ENCODE assay signal across 8 mouse cellular contexts in genomic region chr9:106198962-106199458, GRCm38 (mm10). TPM values are rescaled to one million over a fixed set of nuclear protein-coding genes. Genes with fewer than 3 reads are reported as not detected.
DNase-seq lines count a peak whose midpoint lies in the region; ATAC-seq and TF ChIP-seq lines count a peak whose summit lies in the region.

No protein-coding gene starts in this region.

- H3K36me3 ChIP-seq in CH12.LX (replicated peaks in 1 of 2; ENCODE audit: control insufficient read depth in 1 of 2, insufficient read depth in 1 of 2, low read length in 1 of 2), result peaks cover 26 to 37% of the 10 kb centered on the region in 2 experiments
- H3K36me3 ChIP-seq in embryonic facial prominence, embryonic 14.5 days (ENCODE audit: control insufficient read depth, insufficient read depth, low read length), result peaks cover 21% of the 10 kb centered on the region
- H3K36me3 ChIP-seq in heart, embryonic 13.5 days, result peaks cover 32% of the 10 kb centered on the region
- peaks cover 2% of the 10 kb centered on the region; the same call in 1 of the 2 replicates for H3K36me3 ChIP-seq in kidney, postnatal 0 days (ENCODE audit: insufficient read depth, low read length)

- peak; percentile 86 for TF ChIP-seq POLR2A in CH12.LX (IDR thresholded peaks at IDR 0.05; ENCODE audit: low read depth, low read length)

- peak overlapping the region; percentile 71 to 86 (median 72) for H3K4me3 ChIP-seq in CH12.LX (replicated peaks in 1 of 3; ENCODE audit: low read depth in 2 of 3, low read length in 2 of 3, poor library complexity in 1 of 3)
- peak overlapping the region; percentile 66 for H3K4me3 ChIP-seq in embryonic facial prominence, embryonic 14.5 days (ENCODE audit: low read depth, low read length)
- peak overlapping the region; percentile 74 for H3K4me3 ChIP-seq in heart, embryonic 13.5 days
- H3K4me3 ChIP-seq in kidney, postnatal 0 days (replicated peaks; ENCODE audit: low read depth, low read length), result peak overlapping the region; percentile 68

- peak; percentile 51 for ATAC-seq in embryonic facial prominence, embryonic 14.5 days (ENCODE audit: low read depth)
- peak; percentile 40; the same call in 1 of the 2 replicates for ATAC-seq in heart, embryonic 13.5 days (ENCODE audit: extremely low read depth, insufficient number of reproducible peaks, low FRiP score, low TSS enrichment)
- peak; percentile 52 for ATAC-seq in kidney, postnatal 0 days (replicated peaks; ENCODE audit: low FRiP score, low read depth)

- TF ChIP-seq RAD21 in CH12.LX (IDR thresholded peaks at IDR 0.05; ENCODE audit: low read depth, low read length), result no peak

- in situ Hi-C loops in CH12.LX (cut with MboI; ENCODE audit: low pct_ligation_motif_present, low pct_unique_long_range_greater_than_20kb, low sequenced_read_pairs), result no loop called here

- peak; percentile 75 for DNase-seq in CH12.LX (ENCODE audit: extremely low read depth)
- peak; percentile 92 for DNase-seq in adrenal gland, adult 2 months
- DNase-seq in embryonic facial prominence, embryonic 14.5 days (ENCODE audit: low spot score), result peak; percentile 81
- DNase-seq in kidney, postnatal 0 days (ENCODE audit: low spot score), result peak; percentile 80
- peak; percentile 88 to 91 for DNase-seq in lung, postnatal 4 days
- peak; percentile 58 for DNase-seq in skeletal muscle tissue, adult 2 months (ENCODE audit: low read depth, low spot score)
- DNase-seq in frontal cortex, postnatal 36 days (ENCODE audit: low spot score in 2 of 2), result no peak

- peak overlapping the region; percentile 89 for H3K4me2 ChIP-seq in CH12.LX (ENCODE audit: insufficient read depth, low read depth, poor library complexity, severe bottlenecking)
- peak overlapping the region; percentile 73 for H3K4me2 ChIP-seq in embryonic facial prominence, embryonic 14.5 days (ENCODE audit: low read depth, low read length)
- H3K4me2 ChIP-seq in heart, embryonic 13.5 days, result peak overlapping the region; percentile 72
- peak overlapping the region; percentile 72 for H3K4me2 ChIP-seq in kidney, postnatal 0 days (ENCODE audit: low read length)

- no peaks in the 10 kb centered on the region for H3K27me3 ChIP-seq in CH12.LX (replicated peaks)
- H3K27me3 ChIP-seq in embryonic facial prominence, embryonic 14.5 days (replicated peaks; ENCODE audit: control insufficient read depth, insufficient read depth, low read length), result no peaks in the 10 kb centered on the region
- H3K27me3 ChIP-seq in heart, embryonic 13.5 days (replicated peaks), result no peaks in the 10 kb centered on the region
- no peaks in the 10 kb centered on the region for H3K27me3 ChIP-seq in kidney, postnatal 0 days (ENCODE audit: insufficient read depth, low read length)

- 0% methylated on average over 27 of the region's 51 CpGs for WGBS in embryonic facial prominence, embryonic 14.5 days
- 2% methylated on average over 40 of the region's 51 CpGs for WGBS in heart, embryonic 13.5 days
- 3% methylated on average over 37 of the region's 51 CpGs for WGBS in kidney, postnatal 0 days

- no peak for TF ChIP-seq CTCF in CH12.LX (conservative IDR thresholded peaks at IDR 0.05 in 1 of 2, IDR thresholded peaks at IDR 0.05 in 1 of 2; ENCODE audit: low read depth in 2 of 2, low read length in 2 of 2)
- no peak for TF ChIP-seq CTCF in kidney, postnatal 0 days (IDR thresholded peaks at IDR 0.05; ENCODE audit: low read depth)

- H3K79me2 ChIP-seq in CH12.LX (replicated peaks; ENCODE audit: control insufficient read depth, extremely low read depth, insufficient read depth, poor library complexity, severe bottlenecking), result peaks cover 16% of the 10 kb centered on the region

- peaks cover 23 to 74% of the 10 kb centered on the region in 2 experiments for H3K4me1 ChIP-seq in CH12.LX (ENCODE audit: control insufficient read depth in 1 of 2, insufficient read depth in 2 of 2)
- peaks cover 20% of the 10 kb centered on the region for H3K4me1 ChIP-seq in embryonic facial prominence, embryonic 14.5 days (ENCODE audit: control insufficient read depth, insufficient read depth, low read length)
- H3K4me1 ChIP-seq in heart, embryonic 13.5 days, result peaks cover 34% of the 10 kb centered on the region
- H3K4me1 ChIP-seq in kidney, postnatal 0 days (replicated peaks; ENCODE audit: insufficient read depth, low read length), result peaks cover 21% of the 10 kb centered on the region

- H3K9ac ChIP-seq in CH12.LX (ENCODE audit: insufficient read depth, low read depth), result peak overlapping the region; percentile 83
- peak overlapping the region; percentile 82 for H3K9ac ChIP-seq in embryonic facial prominence, embryonic 14.5 days (ENCODE audit: low read depth, low read length)
- peak overlapping the region; percentile 92 for H3K9ac ChIP-seq in heart, embryonic 13.5 days
- peak overlapping the region; percentile 63 for H3K9ac ChIP-seq in kidney, postnatal 0 days (ENCODE audit: low read depth, low read length)

- peak overlapping the region; percentile 85 for H3K27ac ChIP-seq in CH12.LX (ENCODE audit: insufficient read depth, low read depth)
- H3K27ac ChIP-seq in embryonic facial prominence, embryonic 14.5 days (replicated peaks; ENCODE audit: low read depth, low read length), result peak overlapping the region; percentile 44; the same call in 1 of the 2 replicates
- H3K27ac ChIP-seq in heart, embryonic 13.5 days (replicated peaks), result peak overlapping the region; percentile 58
- peak overlapping the region; percentile 64 for H3K27ac ChIP-seq in kidney, postnatal 0 days

- no peak for TF ChIP-seq EP300 in CH12.LX (IDR thresholded peaks at IDR 0.05; ENCODE audit: low read length)

- dilution Hi-C loops in CH12.LX (cut with MboI; ENCODE audit: extremely low pct_ligation_motif_present, extremely low pct_unique_long_range_greater_than_20kb, low sequenced_read_pairs), result no loop called here

- no peaks in the 10 kb centered on the region for H3K9me3 ChIP-seq in CH12.LX (replicated peaks; ENCODE audit: low read length)
- no peaks in the 10 kb centered on the region for H3K9me3 ChIP-seq in embryonic facial prominence, embryonic 14.5 days (ENCODE audit: control insufficient read depth, low read length)
- H3K9me3 ChIP-seq in heart, embryonic 13.5 days, result no peaks in the 10 kb centered on the region
- H3K9me3 ChIP-seq in kidney, postnatal 0 days (replicated peaks; ENCODE audit: low read length), result no peaks in the 10 kb centered on the region

TF ChIP-seq in CH12.LX, 34 proteins besides CTCF, POLR2A, EP300 and RAD21 (continues in another document):
- no peak for TF ChIP-seq USF2 (conservative IDR thresholded peaks at IDR 0.05; ENCODE audit: low read depth, low read length)
- TF ChIP-seq ZMIZ1 (IDR thresholded peaks at IDR 0.05; ENCODE audit: low read depth, low read length), result peak; percentile 65; the same call in 1 of the 2 replicates

RNA-seq across cellular contexts. Expression of gene Ppm1m, which starts 0.5 kb away (rescaled TPM):
- total RNA-seq in CH12.LX (2012; rRNA removed) (86.0 and 103 TPM in 2 replicates), CH12.LX (2014; rRNA removed) (54.7 and 60.1 TPM in 2 replicates)
- 99.8 and 111 TPM in 2 replicates for polyA plus RNA-seq in CH12.LX (2012; ENCODE audit: insufficient read length, low read depth)
- 100 to 1,000 TPM in 1 of 2 experiments, 10 to 100 TPM in 1; 84.6 to 135 TPM for total RNA-seq in adrenal gland, adult 2 months (2021)
- 216 and 273 TPM in 2 replicates for polyA plus RNA-seq in adrenal gland, adult 2 months (2012; rRNA removed)
- polyA plus RNA-seq in embryonic facial prominence, embryonic 14.5 days (2014; fragmentation: Nextera tagmentation; extraction: Ambion mirVana), result 41.3 and 42.7 TPM in 2 replicates
- 26.7 and 29.0 TPM in 2 replicates for polyA plus RNA-seq in heart, embryonic 13.5 days (2015; fragmentation: Nextera tagmentation; extraction: Ambion mirVana)
- 33.2 and 35.5 TPM in 2 replicates for polyA plus RNA-seq in kidney, postnatal 0 days (2015; fragmentation: Nextera tagmentation; extraction: Ambion mirVana)

RNA-seq across cellular contexts. Expression of gene Twf2, which starts 3.9 kb away (rescaled TPM):
- total RNA-seq in CH12.LX (2012; rRNA removed) (120 and 156 TPM in 2 replicates), CH12.LX (2014; rRNA removed) (177 and 186 TPM in 2 replicates)
- 129 and 131 TPM in 2 replicates for polyA plus RNA-seq in CH12.LX (2012; ENCODE audit: insufficient read length, low read depth)
- 100 to 1,000 TPM in 1 of 2 experiments, 10 to 100 TPM in 1; 75.8 to 128 TPM for total RNA-seq in adrenal gland, adult 2 months (2021)
- 121 and 125 TPM in 2 replicates for polyA plus RNA-seq in adrenal gland, adult 2 months (2012; rRNA removed)
- 65.1 and 65.4 TPM in 2 replicates for polyA plus RNA-seq in embryonic facial prominence, embryonic 14.5 days (2014; fragmentation: Nextera tagmentation; extraction: Ambion mirVana)
- polyA plus RNA-seq in heart, embryonic 13.5 days (2015; fragmentation: Nextera tagmentation; extraction: Ambion mirVana), result 43.3 and 46.9 TPM in 2 replicates
- polyA plus RNA-seq in kidney, postnatal 0 days (2015; fragmentation: Nextera tagmentation; extraction: Ambion mirVana), result 44.0 and 51.1 TPM in 2 replicates

RNA-seq across cellular contexts. Expression of gene Tlr9, which starts 23.4 kb away (rescaled TPM):
- total RNA-seq in CH12.LX (2012; rRNA removed) (1.4 and 1.5 TPM in 2 replicates), CH12.LX (2014; rRNA removed) (0.54 and 1.0 TPM in 2 replicates)
- 9.9 and 12.5 TPM in 2 replicates for polyA plus RNA-seq in CH12.LX (2012; ENCODE audit: insufficient read length, low read depth)
- total RNA-seq in adrenal gland, adult 2 months (2021), result 1 to 10 TPM in 1 of 2 experiments, under 1 TPM in 1; 0.84 to 1.4 TPM
- 2.5 and 2.7 TPM in 2 replicates for polyA plus RNA-seq in adrenal gland, adult 2 months (2012; rRNA removed)
- polyA plus RNA-seq in embryonic facial prominence, embryonic 14.5 days (2014; fragmentation: Nextera tagmentation; extraction: Ambion mirVana), result 0.05 and 0.07 TPM in 2 replicates
- not detected in 2 replicates for polyA plus RNA-seq in heart, embryonic 13.5 days (2015; fragmentation: Nextera tagmentation; extraction: Ambion mirVana)
- 0.06 and 0.07 TPM in 2 replicates for polyA plus RNA-seq in kidney, postnatal 0 days (2015; fragmentation: Nextera tagmentation; extraction: Ambion mirVana)

RNA-seq across cellular contexts. Expression of gene Wdr82, which starts 28.3 kb away (rescaled TPM):
- total RNA-seq in CH12.LX (2012; rRNA removed) (70.4 and 90.7 TPM in 2 replicates), CH12.LX (2014; rRNA removed) (117 and 131 TPM in 2 replicates)
- polyA plus RNA-seq in CH12.LX (2012; ENCODE audit: insufficient read length, low read depth), result 93.6 and 100 TPM in 2 replicates
- total RNA-seq in adrenal gland, adult 2 months (2021), result 10 to 100 TPM; 66.8 to 75.8 TPM
- 50.5 and 67.4 TPM in 2 replicates for polyA plus RNA-seq in adrenal gland, adult 2 months (2012; rRNA removed)
- polyA plus RNA-seq in embryonic facial prominence, embryonic 14.5 days (2014; fragmentation: Nextera tagmentation; extraction: Ambion mirVana), result 25.5 and 27.9 TPM in 2 replicates
- polyA plus RNA-seq in heart, embryonic 13.5 days (2015; fragmentation: Nextera tagmentation; extraction: Ambion mirVana), result 16.0 and 18.1 TPM in 2 replicates
- 16.9 and 18.5 TPM in 2 replicates for polyA plus RNA-seq in kidney, postnatal 0 days (2015; fragmentation: Nextera tagmentation; extraction: Ambion mirVana)

RNA-seq across cellular contexts. Expression of gene Glyctk, which starts 41.1 kb away (rescaled TPM):
- total RNA-seq in CH12.LX (2012; rRNA removed) (3.0 and 3.4 TPM in 2 replicates), CH12.LX (2014; rRNA removed) (2.1 and 3.0 TPM in 2 replicates)
- 2.8 and 3.1 TPM in 2 replicates for polyA plus RNA-seq in CH12.LX (2012; ENCODE audit: insufficient read length, low read depth)
- 1 to 10 TPM; 2.5 to 3.3 TPM for total RNA-seq in adrenal gland, adult 2 months (2021)
- polyA plus RNA-seq in adrenal gland, adult 2 months (2012; rRNA removed), result 2.5 and 3.2 TPM in 2 replicates
- polyA plus RNA-seq in embryonic facial prominence, embryonic 14.5 days (2014; fragmentation: Nextera tagmentation; extraction: Ambion mirVana), result 1.9 and 2.1 TPM in 2 replicates
- 1.5 and 1.6 TPM in 2 replicates for polyA plus RNA-seq in heart, embryonic 13.5 days (2015; fragmentation: Nextera tagmentation; extraction: Ambion mirVana)
- polyA plus RNA-seq in kidney, postnatal 0 days (2015; fragmentation: Nextera tagmentation; extraction: Ambion mirVana), result 11.5 and 14.4 TPM in 2 replicates

Comparison
In these comparisons a context has a peak if more than half of its experiments do, and no peak if none do; other contexts are left out.
1. DNase-seq: peak in CH12.LX (single experiment), adrenal gland, adult 2 months (single experiment), embryonic facial prominence, embryonic 14.5 days (single experiment), kidney, postnatal 0 days (single experiment), lung, postnatal 4 days (2 of 2) and skeletal muscle tissue, adult 2 months (single experiment); none in frontal cortex, postnatal 36 days (0 of 2).
2. Peak in every context shown above with its lines, with median percentiles within 50 percentile points of each other: H3K27ac ChIP-seq, H3K4me2 ChIP-seq, H3K4me3 ChIP-seq, H3K9ac ChIP-seq and ATAC-seq.